Mouse (Mus musculus) right cerebral cortex, postnatal 14 days (tissue): ENCODE data around the gene Med20.
A peak's percentile ranks its signal among the peaks of the same experiment; 100 is the strongest.
"Not testable (repeated sequence)": the region's sequence is repeated elsewhere in the genome, so short reads cannot be mapped to it uniquely, and the experiment has no call there.

Experiments used
- DNase-seq: peaks from one replicate; pipeline ENCODE4 v3.0.0; 2022

The Med20 gene

DNA sequence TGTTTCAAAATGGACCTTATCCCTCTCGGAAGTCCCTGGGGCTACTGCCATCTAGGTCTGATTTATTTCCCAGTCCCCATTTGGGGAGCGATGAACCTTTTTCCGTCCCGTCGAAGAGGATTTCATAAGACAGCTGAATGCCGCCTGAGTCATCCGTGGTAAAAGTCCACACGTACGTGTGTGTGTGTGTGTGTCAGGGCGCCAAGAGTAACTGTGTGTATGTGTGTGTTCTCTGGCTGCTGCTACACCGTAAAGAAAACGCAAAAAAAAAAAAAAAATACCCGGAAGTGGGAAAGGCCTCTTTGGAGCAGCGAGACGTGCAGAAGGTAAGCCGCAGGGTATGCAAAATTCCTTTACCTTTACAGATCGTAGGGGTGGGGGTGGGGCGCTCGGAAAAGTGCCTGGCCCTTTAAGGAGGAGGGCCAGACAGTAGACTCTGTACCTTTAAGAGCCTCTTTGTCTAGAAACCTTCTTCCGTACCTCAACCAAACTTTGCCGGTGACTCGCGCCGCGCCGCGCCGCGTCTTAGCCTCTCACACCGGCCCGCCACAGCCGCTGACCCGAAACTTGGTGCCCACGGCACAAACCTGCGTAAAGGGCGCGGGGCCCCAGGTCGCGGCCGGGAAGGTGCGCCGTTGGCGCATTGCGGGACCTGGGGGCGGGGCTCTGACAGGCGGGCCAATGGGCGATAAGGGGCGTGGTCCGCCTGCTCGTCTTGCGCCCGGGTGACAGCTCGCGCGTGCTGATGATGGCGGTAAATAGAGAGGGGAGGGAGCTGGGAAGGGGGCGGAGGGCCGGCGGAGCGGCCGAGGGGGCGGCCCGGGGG, 17.7 kb downstream of the Med20 start:
- peak; percentile 94 for DNase-seq

DNA sequence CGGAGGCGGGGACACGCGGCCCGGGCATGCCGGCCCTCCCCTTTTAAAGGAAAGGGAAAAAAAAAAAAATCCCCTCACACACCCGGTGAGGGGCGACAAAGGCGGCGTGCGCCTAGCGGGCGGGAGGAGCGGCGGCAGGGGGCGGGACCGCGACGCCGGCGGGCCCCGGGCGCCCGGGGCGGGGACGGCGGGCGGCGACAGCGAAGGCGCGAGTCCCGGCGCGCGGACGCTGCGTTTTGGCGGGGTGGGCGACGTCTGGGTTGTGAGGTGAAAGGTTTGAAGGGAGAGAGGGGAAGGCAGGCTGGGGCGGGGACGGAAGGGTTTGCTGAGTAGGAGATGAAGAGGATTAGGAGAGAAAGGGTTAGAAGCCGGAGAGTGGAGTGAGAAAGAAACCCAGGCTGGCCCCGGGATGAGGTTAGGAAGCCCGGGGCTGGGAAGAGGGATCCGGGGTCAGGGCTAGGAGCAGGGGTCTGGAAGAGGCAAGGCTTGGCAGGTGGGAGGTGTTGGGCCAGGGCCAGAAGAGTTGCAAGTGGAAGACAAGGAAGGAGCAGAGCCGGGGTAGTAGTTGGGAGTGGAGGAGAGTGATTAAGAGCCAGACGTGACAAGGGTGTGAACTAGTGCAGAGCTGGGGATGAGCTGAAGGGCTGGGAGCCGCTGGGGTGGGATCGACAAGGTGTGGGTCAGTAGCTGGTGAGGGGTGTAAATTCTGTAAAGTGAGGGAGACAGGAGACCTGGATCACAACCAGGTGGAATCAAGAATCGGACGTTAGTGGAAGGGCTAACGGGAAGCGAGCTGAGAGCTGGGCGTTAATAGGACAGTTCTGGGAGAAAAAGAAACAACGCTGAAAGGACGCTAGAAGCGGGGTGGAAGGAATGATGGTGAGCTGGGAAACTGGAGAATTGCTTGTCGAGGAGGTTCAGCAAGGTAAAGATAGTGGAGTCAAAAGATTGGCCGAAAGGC, 18.6 kb downstream of the Med20 start:
- peak; percentile 51 for DNase-seq

DNA sequence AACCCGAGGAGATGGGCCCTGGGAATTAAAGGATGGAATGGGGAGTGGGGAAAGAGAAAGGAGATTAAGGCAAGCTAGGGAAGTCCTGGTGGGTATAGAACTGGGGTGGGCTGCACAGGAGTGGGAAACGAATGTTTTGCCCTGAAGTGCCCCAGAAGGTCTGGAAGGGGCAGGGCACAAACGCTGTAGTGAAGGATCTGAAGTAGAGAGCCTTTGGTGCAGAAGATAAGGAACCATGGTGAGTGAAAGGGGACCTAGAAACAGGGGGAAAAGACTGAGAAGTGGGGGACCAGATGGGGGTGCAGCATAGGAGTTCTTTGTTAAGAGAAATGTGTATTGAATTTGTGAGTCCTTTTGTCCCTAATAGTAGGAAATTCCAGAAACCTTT, 19.3 kb downstream of the Med20 start, which contains the start of gene Usp49:
Usp49 (plus strand) TSS at position 13 of the 388 bp plus-strand sequence.
- no peak for DNase-seq

DNA sequence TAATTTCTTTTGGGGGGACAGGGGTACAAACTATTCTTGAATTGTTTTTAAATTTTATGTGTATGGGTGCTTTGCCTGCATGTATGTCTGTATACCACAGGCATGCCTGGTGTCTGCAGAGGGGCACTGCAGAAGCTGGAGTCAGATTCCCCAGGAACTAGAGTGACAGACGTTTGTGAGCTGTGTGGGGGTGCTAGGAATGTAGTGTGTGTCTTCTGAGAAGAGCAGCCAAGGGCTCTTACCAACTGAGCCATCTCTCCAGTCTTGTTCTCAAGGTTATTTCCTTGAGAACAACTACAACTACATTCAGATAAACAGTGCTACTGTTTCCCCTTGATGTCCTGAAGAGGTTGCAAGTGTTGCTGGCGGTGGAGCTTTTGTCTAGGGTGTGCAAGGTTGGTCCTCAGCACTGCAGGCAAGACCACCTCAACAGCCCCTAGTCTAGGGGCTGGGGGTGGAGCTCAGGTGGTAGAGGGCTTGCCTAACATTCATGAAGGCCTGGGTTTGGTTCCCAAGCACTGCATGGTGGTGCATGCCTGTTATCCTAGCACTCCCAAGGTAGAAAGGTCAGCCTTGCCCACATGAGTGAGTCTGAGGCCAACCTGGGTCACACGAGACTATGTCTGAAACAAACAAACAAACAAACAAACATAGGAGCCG, 20.9 kb downstream of the Med20 start:
- DNase-seq = no peak

DNA sequence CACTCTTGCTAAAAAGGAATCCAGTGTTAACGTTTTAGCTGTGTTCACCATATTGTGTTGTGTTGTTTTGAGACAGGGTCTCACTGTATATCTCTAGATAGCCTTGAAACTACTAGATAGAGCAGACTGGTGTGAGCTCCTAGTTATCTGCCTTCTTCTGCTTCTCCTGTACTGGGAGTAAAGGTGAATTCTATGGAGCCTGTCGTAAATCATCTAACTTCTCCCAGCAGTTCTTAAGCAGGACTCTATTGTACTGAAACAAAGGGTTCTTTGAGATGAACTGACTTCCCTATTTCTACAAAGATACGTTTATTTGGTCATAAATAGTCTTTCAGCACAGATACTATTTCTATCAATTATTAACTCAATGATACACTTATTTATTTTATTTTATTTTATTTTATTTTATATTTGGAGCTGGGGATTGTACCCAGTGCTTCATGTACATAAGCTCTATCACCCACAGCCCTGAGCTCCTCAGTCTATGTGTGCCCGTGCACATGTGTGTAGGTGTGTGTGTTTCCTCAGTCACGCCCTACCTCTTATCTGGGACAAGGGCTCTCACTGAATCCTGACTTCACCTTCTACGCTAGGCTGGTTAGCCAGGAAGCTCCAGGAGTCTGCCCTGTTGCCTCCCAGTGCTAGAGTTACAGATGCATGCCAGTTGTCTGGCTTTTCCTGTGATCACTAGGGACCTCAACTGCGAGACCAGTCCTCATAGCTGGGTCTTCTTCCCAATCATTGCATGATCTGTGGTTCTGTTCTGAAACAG, 22.8 kb downstream of the Med20 start:
- DNase-seq = no peak

DNA sequence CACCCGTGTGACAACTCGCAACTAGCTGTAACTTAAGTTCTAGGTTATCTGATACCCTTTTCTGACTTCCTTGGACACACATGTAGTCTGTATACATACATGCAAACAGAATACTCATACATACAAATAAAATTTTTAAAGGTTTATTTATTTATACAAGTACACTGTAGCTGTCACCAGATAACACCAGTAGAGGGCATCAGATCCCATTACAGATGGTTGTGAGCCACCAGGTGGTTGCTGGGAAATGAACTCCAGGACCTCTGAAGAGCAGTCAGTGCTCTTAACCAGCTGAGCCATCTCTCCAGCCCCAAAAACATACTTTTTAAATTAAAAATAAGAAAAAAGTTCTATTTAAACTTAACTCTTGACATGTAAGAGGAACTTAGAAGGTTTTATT, 31.6 kb downstream of the Med20 start:
- no peak for DNase-seq

DNA sequence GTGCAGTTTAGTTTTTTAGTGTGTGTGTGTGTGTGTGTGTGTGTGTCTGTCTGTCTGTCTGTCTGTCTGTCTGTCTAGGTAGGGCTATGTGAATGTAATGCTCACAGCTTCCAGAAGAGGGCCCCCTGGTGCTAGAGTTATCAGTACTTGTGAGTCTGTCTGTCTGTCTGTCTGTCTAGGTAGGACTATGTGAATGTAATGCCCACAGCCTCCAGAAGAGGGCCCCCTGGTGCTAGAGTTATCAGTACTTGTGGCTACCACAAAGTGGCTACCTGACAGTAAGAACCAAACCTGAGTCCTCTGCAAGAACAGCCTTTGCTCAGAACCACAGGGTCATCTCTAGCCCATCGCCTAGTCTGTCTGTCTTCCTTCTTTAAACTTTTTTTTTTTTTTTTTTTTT, 35.3 kb downstream of the Med20 start:
- DNase-seq = peak; percentile 75

DNA sequence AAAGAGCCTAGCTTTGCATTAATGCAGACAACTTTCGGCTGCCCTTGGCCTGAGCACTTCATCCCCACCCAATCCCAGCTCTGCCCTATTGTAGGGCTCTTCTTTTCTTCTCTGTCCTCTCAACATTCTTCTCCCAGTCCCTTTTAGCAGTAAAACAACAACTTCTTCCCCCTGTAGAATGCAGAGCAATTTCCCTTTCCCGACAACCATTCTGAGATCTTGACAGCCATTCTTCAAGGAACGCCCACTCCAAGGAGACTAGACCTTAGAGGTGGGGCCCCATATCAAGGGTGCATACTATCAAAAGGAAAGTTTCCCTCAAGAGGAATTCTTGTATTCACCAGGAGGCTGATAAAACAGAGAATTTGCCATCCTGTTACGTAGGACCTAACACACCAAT, 37.6 kb downstream of the Med20 start:
- no peak for DNase-seq

DNA sequence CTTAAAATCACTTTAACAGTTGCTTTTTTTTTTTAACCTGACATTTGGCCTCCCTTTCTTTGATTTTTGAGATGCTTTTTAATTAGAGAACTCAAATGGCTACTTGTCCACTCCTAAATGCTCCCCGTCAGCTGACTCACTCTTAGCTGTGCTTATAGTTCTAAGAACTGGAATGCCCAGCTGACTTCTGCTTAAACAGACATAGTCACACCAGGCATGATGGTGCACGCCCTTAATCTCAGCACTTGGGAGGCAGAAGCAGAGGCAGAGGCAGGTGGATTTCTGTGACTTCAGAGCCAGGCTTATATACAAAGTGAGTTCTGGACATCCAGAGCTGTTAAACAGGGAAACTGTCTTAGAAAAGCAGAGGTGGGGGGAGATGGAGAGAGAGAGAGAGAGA, 40.6 kb downstream of the Med20 start:
- DNase-seq = no peak

DNA sequence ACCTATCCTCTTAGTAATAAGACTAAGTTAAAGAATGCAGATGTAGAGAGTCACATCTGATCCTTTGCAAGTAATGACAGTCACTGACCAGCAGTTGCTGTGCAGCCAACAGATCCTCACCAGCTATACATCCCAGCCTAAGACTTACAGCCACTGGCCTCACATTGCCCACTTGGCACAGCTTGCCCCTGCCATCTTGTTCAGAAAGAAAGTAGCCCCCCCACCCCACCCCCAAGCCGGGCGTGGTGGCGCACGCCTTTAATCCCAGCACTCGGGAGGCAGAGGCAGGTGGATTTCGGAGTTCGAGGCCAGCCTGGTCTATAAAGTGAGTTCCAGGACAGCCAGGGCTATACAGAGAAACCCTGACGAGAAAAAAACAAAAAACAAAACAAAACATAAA, 43.0 kb downstream of the Med20 start:
- not testable (repeated sequence) for DNase-seq

DNA sequence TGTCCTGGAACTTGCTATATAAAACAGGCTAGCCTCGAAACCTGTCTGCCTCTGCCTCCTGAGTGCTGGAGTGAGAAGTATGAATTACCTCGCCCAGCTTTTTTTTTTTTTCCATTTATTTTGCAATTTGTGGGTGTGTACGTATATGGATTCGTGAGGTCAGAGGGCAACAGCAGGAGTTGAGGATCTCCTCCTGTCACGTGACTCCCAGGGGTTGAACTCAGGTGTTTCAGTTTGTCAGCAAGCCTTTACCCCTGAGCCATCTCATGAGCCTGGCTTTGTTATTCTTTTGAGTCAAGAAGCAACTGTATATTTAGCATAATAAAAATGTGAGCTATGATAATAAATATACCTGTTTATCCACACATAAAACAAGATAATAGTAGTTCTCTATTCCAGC, 44.3 kb downstream of the Med20 start:
- no peak for DNase-seq

DNA sequence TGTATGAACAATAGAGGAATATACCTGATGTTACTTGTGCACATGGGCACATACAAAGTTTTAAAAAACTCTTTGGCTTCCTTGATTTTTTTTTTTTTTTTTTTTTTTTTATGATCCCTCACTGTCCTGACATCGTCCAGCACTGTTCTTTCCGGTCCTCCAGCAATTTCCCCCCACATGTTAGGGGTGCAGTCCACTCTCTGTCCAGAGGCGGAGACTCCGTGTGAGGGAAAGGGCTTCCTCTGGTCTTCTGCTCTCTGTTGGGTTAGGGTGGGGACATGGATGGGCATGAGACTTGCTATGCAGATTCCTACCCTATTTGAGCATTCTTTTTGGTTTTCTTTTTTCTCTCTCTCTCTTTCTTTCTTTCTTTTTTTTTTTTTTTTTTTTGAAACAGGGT, 46.5 kb downstream of the Med20 start:
- no peak for DNase-seq

DNA sequence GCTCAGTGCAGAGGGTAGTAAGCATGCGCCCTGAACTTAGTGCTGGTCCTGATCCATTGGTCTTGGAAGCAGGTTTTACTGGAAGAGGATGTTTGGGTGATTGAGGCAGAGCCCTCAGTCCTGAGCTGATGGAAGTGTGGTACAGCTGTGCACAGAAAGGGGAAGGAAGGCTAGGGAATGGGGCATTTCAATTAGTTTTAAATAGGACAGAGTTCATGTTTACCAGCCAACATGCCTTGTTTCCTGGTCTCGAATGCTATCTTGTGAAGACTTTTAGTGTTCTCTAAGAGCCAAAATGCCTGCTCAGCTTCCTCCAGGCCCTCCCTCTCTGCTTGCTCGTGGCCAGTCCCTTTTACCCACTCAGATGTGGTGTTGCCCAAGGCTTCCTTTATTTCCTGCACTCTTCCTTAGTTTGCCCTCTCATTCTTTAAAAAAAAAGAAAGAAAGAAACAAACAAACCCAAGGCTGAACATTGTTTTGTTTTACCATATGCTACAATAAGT, 47.4 kb downstream of the Med20 start:
- DNase-seq = no peak

DNA sequence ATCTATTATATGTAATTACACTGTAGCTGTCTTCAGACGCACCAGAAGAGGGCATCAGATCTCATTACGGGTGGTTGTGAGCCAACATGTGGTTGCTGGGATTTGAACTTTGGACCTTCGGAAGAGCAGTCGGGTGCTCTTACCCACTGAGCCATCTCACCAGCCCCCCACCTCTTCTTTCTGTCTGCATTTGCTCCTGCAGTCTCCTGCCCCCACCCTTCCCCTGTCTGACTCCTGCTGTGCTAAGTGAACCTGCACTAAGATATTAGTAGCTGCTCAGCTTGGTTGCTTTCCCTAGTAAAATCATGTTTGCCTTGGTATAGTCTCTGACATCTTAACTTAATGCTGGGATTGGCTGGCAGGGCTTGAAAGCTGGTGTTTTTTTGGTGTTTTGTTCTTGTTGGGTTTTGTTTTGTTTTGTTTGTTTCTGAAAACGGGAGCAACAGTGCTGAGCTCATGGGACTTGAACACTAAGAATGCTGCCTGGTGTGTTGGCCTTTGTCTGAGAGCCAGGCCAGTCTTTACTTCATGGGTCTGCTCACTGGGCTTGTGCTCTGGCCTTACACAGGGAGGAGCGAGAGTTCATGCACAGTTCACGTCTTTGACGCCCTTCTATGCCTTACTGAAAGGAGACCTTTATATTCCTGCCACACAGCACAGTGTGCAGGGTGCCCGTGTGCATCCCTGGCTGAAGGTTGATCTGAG, 51.8 kb downstream of the Med20 start:
- no peak for DNase-seq

DNA sequence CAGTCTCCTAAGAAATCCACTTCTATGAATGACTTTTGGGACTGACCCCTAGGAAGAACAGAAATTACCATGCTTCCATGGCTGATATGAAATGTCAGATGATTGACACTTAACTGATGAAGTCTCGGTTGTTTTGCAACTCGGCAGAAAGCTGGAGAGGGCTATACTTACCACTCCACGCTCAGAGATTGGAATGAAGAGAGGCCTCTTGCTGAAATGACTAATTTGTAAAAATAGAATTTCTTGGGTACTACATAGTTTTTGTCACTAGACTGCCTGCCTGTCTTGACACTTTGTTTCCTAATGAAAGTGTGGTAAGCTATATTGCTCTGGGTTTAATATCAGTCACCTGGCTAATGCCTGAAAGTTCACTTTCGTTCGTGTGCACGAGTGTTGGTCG, 53.1 kb downstream of the Med20 start:
- no peak for DNase-seq

DNA sequence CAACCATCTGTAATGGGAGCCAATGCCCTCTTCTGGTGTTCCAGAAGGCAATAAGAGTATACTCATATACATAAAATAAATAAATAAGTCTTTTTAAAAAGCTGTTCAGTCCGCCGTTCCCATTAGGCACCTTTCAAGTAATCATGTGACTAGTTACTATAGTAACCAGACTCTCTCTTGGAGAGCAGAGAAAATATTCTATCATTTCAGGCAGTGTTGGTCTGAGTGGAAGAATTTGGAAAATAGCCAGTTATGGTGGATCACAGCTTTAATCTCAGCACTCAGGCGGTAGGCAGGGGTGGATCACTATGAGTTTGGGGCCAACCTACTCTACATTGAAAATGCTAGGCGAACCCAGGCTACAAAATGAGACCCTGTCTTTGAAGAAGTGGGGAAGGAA, 57.8 kb downstream of the Med20 start:
- DNase-seq = no peak

DNA sequence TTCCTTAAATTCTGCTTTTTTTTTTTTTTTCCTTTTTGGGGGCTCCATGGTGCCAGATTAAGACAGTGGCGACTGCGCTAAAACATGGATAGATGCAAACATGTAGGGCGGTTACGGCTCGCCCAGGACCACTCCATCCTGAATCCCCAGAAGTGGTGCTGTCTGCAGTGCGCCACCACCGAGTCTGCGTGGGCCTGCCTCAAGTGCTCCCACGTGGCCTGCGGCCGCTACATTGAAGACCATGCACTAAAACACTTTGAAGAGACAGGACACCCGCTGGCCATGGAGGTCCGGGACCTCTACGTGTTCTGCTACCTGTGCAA, 60.6 kb downstream of the Med20 start:
- peak; percentile 27 for DNase-seq

DNA sequence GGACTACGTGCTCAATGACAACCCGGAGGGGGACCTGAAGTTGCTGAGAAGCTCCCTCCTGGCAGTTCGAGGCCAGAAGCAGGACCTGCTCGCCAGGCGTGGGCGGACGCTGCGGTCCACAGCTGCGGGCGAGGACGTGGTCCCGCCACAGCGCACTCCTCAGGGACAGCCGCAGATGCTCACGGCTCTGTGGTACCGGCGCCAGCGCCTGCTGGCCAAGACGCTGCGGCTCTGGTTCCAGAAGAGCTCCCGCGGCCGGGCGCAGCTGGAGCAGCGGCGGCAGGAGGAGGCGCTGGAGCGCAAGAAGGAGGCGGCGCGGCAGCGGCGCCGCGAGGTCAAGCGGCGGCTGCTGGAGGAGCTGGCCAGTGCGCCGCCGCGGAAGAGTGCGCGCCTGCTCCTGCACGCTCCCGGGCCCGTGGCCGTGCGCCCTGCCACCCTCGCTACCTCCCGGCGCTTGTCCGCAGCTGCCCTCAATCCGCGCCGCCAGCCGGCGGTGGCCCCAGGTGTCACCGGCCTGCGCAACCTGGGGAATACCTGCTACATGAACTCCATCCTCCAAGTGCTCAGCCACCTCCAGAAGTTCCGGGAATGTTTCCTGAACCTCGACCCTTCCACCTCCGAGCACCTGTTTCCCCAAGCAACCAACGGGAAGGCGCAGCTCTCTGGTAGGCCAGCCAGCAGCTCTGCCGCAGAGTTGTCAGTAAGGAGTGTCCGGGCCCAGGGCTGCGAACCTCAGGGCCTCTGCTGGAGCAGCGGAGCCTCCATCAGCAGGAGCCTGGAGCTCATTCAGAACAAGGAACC, 61.1 kb downstream of the Med20 start:
- DNase-seq = peak; percentile 50
